Mouse (Mus musculus) ovary, postnatal 36 days (tissue): ENCODE results near the gene Pax9.

Source experiments
- DNase-seq: peaks from one replicate; pipeline ENCODE4 v3.0.0; 2022; ENCODE audit warnings: low spot score, mixed read lengths

Gene Pax9

GRCm38 (mm10) chr12:56697785-56698184 is 6.2 kb downstream of the Pax9 start:
- DNase-seq = no peak

GRCm38 (mm10) chr12:56698191-56698980 is 6.8 kb downstream of the Pax9 start:
- DNase-seq = no peak

GRCm38 (mm10) chr12:56699351-56699750 is 7.8 kb downstream of the Pax9 start:
- no peak for DNase-seq

GRCm38 (mm10) chr12:56699915-56700900 is 8.6 kb downstream of the Pax9 start:
- DNase-seq = no peak

GRCm38 (mm10) chr12:56701004-56701403 is 9.4 kb downstream of the Pax9 start:
- DNase-seq = no peak

- no peak for DNase-seq
These were observed 26.6 kb downstream of the Pax9 start for GRCm38 (mm10) chr12:56717971-56718706.

GRCm38 (mm10) chr12:56718707-56719051 is 27.1 kb downstream of the Pax9 start:
- no peak for DNase-seq

GRCm38 (mm10) chr12:56727631-56728030 is 36.1 kb downstream of the Pax9 start:
- no peak for DNase-seq

GRCm38 (mm10) chr12:56737104-56737503 is 45.5 kb downstream of the Pax9 start:
- DNase-seq = no peak
